Mouse (Mus musculus) left cerebral cortex, adult 18-20 months (tissue): Measurements from ENCODE around the gene Fnbp4. TPM values are rescaled to one million over a fixed set of nuclear protein-coding genes. Genes with fewer than 3 reads are reported as not detected.
A peak's percentile ranks its signal among the peaks of the same experiment; 100 is the strongest.
"Not testable (repeated sequence)": the region's sequence is repeated elsewhere in the genome, so short reads cannot be mapped to it uniquely, and the experiment has no call there.

ENCODE experiments used
- DNase-seq, 2 experiments: peaks; one replicate each; pipeline ENCODE4 v3.0.0; 2021 to 2022; ENCODE audit warnings: low spot score in 2 of 2, mixed read lengths in 1 of 2
- total RNA-seq, 2 experiments: library from RNA; stranded (reverse); gene quantifications; 2 replicates each; pipeline ENCODE4 v1.2.3; 2021

The Fnbp4 gene
- total RNA-seq, 2 experiments from 2014 or later = 48.5 to 50.2 TPM

GRCm38 (mm10) chr2:90782458-90782857, 37.3 kb downstream of the Fnbp4 start, which contains the start of gene Agbl2:
TSS of gene Agbl2 (plus strand) at chr2:90782727.
- DNase-seq = no peak

GRCm38 (mm10) chr2:90782901-90783486, 37.8 kb downstream of the Fnbp4 start:
- DNase-seq = no peak

DNA sequence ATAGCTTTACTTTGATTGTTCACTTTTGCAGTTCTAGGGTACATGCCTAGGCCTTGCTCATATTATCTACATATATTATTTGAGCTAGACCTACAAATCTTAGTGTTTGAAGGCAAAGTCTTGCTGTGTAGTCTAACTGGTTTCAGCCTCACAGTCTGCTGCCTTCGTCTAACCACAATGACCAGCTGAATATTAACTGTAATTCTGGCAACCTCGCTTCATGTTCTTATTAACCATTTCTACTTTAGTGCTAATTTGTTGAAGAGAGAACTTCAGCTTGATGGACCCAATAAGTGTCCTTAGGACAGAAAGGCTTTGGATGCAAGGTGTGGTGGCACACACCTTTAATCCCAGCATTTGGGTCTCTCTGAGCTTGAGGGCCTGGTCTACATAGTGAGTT, 43.0 kb downstream of the Fnbp4 start:
- no peak for DNase-seq

- DNase-seq = no peak
Measured at GRCm38 (mm10) chr2:90808241-90809126, 63.3 kb downstream of the Fnbp4 start.

DNA sequence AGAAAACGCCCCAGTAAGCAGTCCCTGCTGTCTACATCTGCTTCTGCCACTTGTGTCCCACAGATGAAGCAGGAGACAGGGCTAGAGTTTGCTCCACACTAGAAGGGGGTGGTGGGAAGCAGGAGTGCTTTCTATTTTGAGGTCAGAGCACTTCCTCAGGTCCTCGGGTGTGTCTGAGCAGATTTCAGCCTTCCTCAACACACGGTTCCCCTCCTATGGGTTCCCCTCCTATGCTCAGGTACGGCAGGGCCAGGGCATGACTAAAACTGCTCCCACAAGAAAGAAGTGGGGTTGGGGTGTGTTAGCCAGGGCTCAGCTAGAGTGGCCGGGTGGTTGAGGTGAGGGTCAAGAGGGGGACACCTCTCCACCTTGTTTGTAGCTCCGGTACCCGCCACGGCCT, 65.6 kb downstream of the Fnbp4 start:
- no peak for DNase-seq

- DNase-seq = no peak
Measured at GRCm38 (mm10) chr2:90815266-90815665, 70.1 kb downstream of the Fnbp4 start.

DNA sequence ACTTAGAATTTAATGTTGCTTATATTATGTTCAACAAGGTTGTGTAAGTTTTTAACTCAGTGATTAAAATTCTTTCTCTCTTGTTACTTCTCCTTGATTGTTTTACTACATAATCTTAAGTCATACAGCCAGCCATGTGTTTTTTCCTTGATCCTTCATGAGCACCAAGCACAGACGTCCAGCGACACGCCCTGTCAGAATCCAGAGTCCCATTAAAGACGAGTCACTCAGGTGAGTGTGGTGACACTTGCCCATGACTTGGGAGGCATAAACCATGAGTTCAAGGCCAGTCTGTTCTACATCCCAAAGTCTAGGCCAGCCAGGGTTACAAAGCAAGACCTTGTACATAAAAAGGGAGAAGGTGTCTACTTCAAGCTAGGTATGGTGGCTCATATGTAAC, 71.0 kb downstream of the Fnbp4 start:
- no peak for DNase-seq

- peak; percentile 3 to 15 for DNase-seq
Measured at GRCm38 (mm10) chr2:90818710-90819109, 73.5 kb downstream of the Fnbp4 start.

DNA sequence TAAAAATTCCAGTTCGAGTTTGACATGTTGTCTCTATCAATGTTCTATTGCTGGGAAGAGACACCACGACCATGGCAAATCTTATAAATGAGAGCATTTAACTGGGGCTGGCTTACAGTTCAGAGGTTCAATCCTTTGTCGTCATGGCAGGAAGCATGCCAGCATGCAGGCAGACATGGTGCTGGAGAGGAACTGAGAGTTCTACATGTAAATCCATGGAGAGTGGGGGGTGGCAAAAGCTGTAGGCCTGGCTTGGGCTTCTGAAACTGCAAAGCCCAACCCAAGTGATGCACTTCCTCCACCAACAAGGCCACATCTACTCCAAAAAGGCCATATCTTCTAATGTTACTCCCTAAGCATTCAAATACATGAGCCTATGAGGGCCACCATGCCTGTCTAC, 75.7 kb downstream of the Fnbp4 start:
- DNase-seq = no peak

- no peak for DNase-seq
Measured at GRCm38 (mm10) chr2:90822978-90823377, 77.8 kb downstream of the Fnbp4 start.

DNA sequence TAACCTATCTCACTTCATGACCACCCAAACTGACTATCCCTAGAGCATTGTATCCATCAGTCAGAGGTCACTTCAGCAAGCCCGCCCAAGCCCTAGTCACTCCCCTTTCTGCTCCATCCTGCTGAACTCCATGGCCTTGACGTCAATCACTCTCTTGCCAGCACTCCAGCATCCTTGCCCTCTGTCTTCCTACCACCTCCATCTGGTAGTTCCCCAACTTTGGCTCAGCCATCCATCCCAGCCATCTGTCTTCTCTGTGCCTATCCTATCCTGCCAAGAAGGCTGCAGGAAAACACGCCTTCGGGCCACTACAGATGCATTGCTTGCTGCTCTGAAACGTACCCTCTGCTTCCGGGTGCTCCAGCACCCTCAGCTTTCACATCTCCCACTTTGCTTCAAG, 78.6 kb downstream of the Fnbp4 start:
- DNase-seq = peak; percentile 16 to 37

DNA sequence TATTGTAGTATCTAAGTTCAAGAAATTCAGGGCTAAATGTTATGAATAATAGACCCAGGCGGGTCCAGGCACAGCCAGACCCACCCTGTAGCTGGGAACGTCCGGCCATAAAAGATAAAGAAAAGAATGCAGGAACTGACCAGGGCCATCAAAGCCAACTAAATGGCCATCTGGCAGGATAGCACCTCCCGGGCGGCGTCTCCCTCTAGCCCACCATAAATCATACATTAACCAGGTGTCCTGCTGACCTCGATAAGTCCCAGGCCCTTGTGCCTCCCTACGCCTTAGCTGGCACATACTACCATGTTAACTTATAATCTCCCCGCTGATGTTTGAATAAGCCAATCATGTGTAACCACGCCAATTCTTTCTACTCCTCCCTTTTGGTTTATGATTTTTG, 79.4 kb downstream of the Fnbp4 start:
- DNase-seq = not testable (repeated sequence)

DNA sequence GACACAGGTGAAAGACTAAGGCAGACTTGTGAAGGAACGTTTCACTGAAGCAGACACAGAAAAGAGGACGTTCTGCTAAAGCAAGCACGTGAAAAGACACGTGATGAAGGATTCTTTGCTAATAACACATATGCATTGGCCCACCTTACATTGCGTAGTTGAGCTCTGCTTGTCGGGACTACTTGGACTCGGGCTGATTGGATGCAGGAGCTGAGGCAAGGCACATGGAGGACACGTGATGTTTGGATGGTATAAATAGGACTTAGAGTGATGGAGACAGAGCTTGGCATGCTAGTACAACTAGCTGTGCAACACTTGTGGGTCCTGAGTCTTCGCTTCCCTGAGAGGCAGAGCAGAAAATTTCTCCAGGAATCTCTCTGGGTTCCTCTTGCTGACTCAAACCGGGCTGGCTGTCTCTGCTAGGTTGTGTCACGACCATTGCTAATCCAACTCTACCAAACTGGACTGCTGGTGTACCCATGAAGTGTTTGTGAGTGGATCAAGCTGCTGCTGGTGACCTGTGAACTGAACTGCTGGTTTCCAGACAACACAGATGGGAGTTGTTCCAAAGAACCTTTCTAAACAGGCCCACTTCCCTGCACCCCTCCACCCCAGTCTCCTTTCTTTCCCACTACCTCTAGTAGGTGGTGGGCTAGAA, 80.5 kb downstream of the Fnbp4 start:
- no peak for DNase-seq

GRCm38 (mm10) chr2:90828739-90829138, 83.6 kb downstream of the Fnbp4 start:
- DNase-seq = no peak

Other genes starting within 250 kb of the Fnbp4 start
- 100 to 1,000 TPM in 1 of 2 experiments, 10 to 100 TPM in 1; 99.3 to 104 TPM for gene Ptprj, start 164.7 kb upstream of the Fnbp4 start, total RNA-seq
- 10 to 100 TPM; 12.0 to 12.6 TPM for gene Nup160, start 68.2 kb upstream of the Fnbp4 start, total RNA-seq
- under 1 TPM; 0.53 to 0.63 TPM for gene Agbl2, start 37.4 kb downstream of the Fnbp4 start, total RNA-seq
- 100 to 1,000 TPM in 1 of 2 experiments, 10 to 100 TPM in 1; 96.8 to 106 TPM for gene Mtch2, start 101.8 kb downstream of the Fnbp4 start, total RNA-seq
- 100 to 1,000 TPM; 275 to 295 TPM for gene C1qtnf4, start 140.5 kb downstream of the Fnbp4 start, total RNA-seq
- gene Kbtbd4, start 159.4 kb downstream of the Fnbp4 start, total RNA-seq = 10 to 100 TPM; 48.0 to 57.1 TPM
- gene Ndufs3, start 159.5 kb downstream of the Fnbp4 start, total RNA-seq = 100 to 1,000 TPM; 253 to 266 TPM
- 100 to 1,000 TPM; 132 to 148 TPM for gene Celf1, start 195.0 kb downstream of the Fnbp4 start, total RNA-seq